Mouse (Mus musculus) forebrain, embryonic 16.5 days (tissue): ENCODE results near the gene Slc23a4. TPM values are rescaled to one million over a fixed set of nuclear protein-coding genes. Genes with fewer than 3 reads are reported as not detected.

Source experiments
- ATAC-seq: fragments of 200-750 bp; cut with Nextera tagmentation; 2 replicates; pipeline ENCODE4 v1.8.0; 2017; ENCODE audit warnings: mild to moderate bottlenecking, moderate library complexity
- H3K27ac ChIP-seq: fragments of 300-500 bp; sonication (generic); 2 replicates; pipeline ENCODE4 v1.5.1; 2014; ENCODE audit warnings: low read length, control low read depth
- H3K27me3 ChIP-seq: fragments of 300-500 bp; sonication (generic); replicated peaks from 2 replicates; pipeline ENCODE4 v1.6.1; 2014; ENCODE audit warnings: low read length; ENCODE audit not compliant: control insufficient read depth, insufficient read depth
- H3K36me3 ChIP-seq: fragments of 300-500 bp; sonication (generic); 2 replicates; pipeline ENCODE4 v1.6.1; 2014; ENCODE audit not compliant: control insufficient read depth, insufficient read depth
- H3K4me1 ChIP-seq: fragments of 300-500 bp; sonication (generic); replicated peaks from 2 replicates; pipeline ENCODE4 v1.6.1; 2014; ENCODE audit warnings: low read length; ENCODE audit not compliant: control insufficient read depth, insufficient read depth
- H3K4me2 ChIP-seq: fragments of 300-500 bp; sonication (generic); 2 replicates; pipeline ENCODE4 v1.6.1; 2014; ENCODE audit warnings: mild to moderate bottlenecking, low read length, control low read depth
- H3K4me3 ChIP-seq: fragments of 300-500 bp; sonication (generic); replicated peaks from 2 replicates; pipeline ENCODE4 v1.5.1; 2014; ENCODE audit warnings: mild to moderate bottlenecking, low read length, control low read depth
- H3K9ac ChIP-seq: fragments of 300-500 bp; sonication (generic); replicated peaks from 2 replicates; pipeline ENCODE4 v1.6.1; 2014; ENCODE audit warnings: low read depth, low read length, control low read depth
- H3K9me3 ChIP-seq: fragments of 300-500 bp; sonication (generic); 2 replicates; pipeline ENCODE4 v1.6.1; 2016; ENCODE audit warnings: low read length; ENCODE audit not compliant: control insufficient read depth
- WGBS: fragments of 180-500 bp; shearing (Covaris S2); extraction: QIAGEN DNeasy Blood & Tissue Kit; methylation state at CpG from one replicate; pipeline ENCODE4 v1.1.7; 2014; 5-methylcytosine and 5-hydroxymethylcytosine counted together
- polyA plus RNA-seq: library from polyadenylated mRNA; unstranded; fragments of >200 nt; fragmentation: Nextera tagmentation; extraction: Ambion mirVana; gene quantifications from 2 replicates; pipeline ENCODE4 v1.2.1, GENCODE M21; 2015

The Slc23a4 gene
- polyA plus RNA-seq, 1 experiment from 2014 or later = 0.85 TPM

- no peaks in the 10 kb centered on the region for H3K4me1 ChIP-seq
- no peak for ATAC-seq
- no peak overlapping the region for H3K4me3 ChIP-seq
- H3K27me3 ChIP-seq = no peaks in the 10 kb centered on the region
- WGBS = 92% methylated on average over 8 of the region's 8 CpGs
- no peaks in the 10 kb centered on the region for H3K36me3 ChIP-seq
- H3K9ac ChIP-seq = no peak overlapping the region
- H3K9me3 ChIP-seq = no peaks in the 10 kb centered on the region
- no peak overlapping the region for H3K27ac ChIP-seq
- no peak overlapping the region for H3K4me2 ChIP-seq
Observed at GRCm38 (mm10) chr6:34927594-34927993, 60.6 kb downstream of the Slc23a4 start.

- H3K27ac ChIP-seq = no peak overlapping the region
- WGBS = 46% methylated on average over 4 of the region's 4 CpGs
- no peak overlapping the region for H3K9ac ChIP-seq
- H3K4me1 ChIP-seq = no peaks in the 10 kb centered on the region
- H3K4me3 ChIP-seq = no peak overlapping the region
- H3K36me3 ChIP-seq = no peaks in the 10 kb centered on the region
- H3K4me2 ChIP-seq = no peak overlapping the region
- ATAC-seq = peak; percentile 31; the same call in 1 of the 2 replicates
- H3K27me3 ChIP-seq = no peaks in the 10 kb centered on the region
- H3K9me3 ChIP-seq = no peaks in the 10 kb centered on the region
Observed at GRCm38 (mm10) chr6:34927156-34927555, 61.0 kb downstream of the Slc23a4 start.

DNA sequence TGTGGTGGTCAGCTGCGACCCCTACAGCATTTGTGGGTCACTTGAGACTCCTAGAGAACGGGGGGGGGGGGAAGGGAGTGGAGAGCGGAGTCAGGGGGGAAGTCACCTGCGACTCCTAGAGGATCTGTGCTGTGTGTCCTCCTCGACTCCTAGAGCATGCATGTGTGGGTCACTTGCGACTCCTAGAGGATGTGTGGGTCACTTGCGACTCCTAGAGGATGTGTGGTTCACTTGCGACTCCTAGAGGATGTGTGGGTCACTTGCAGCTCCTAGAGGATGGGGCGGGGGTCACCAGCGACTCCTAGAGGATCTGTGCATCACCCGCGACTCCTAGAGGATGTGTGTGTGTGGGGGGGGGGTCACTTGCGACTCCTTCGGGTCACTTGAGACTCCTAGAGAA, 66.3 kb downstream of the Slc23a4 start:
- Histone ChIP-seq H3K27me3 (no peaks in the 10 kb centered on the region), H3K4me2 (no peak overlapping the region), H3K36me3 (no peaks in the 10 kb centered on the region), H3K4me3 (no peak overlapping the region), H3K27ac (no peak overlapping the region), H3K9ac (no peak overlapping the region), H3K9me3 (no peaks in the 10 kb centered on the region), H3K4me1 (no peaks in the 10 kb centered on the region)
- 56% methylated on average over 14 of the region's 14 CpGs for WGBS
- no peak for ATAC-seq

DNA sequence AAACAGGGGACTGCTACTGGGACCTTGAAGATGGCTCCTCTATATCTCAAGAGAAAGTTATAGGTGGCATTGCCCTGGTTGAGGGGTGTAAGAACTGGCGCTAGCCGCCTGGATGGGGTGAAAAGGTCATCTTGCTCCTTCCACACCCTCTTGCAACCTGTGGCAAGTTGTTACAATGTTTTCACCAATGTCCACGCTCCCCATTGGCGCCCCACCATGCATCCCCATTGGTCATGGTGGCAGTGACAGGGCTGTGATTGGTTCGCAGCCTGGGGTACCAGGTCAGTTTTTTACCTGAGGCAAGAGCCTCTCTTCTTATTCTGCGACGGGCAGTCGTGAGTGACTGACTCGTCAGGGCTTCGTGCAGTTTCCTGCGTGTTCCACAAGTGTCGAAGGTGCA, 67.6 kb downstream of the Slc23a4 start:
- H3K4me2 ChIP-seq = no peak overlapping the region
- no peaks in the 10 kb centered on the region for H3K36me3 ChIP-seq
- no peaks in the 10 kb centered on the region for H3K9me3 ChIP-seq
- no peak overlapping the region for H3K4me3 ChIP-seq
- ATAC-seq = no peak
- no peaks in the 10 kb centered on the region for H3K27me3 ChIP-seq
- H3K4me1 ChIP-seq = no peaks in the 10 kb centered on the region
- no peak overlapping the region for H3K9ac ChIP-seq
- no peak overlapping the region for H3K27ac ChIP-seq
- WGBS = 96% methylated on average over 12 of the region's 12 CpGs

DNA sequence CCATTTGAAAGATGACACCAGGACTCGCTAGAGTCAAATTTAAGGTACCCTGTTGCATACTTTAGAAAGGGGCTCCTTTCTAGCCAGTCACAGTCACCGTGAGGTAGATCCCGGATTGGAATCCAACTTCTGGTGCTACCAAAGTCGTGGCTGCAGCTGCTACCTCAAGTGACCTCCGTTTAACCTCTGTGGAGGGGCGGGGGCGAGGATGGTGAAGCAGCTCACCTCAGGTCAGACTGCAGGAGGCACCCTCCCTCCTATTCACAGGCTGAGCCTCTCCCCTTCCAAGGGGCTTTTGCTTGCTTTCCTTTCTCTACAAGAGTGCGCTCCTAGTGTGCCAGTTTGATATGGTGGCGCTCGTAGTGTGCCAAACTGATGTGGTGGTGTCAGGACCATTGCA, 68.2 kb downstream of the Slc23a4 start, which contains the start of gene Stra8:
Stra8 (plus strand) TSS at position 208 of the 400 bp plus-strand sequence.
- H3K4me2 ChIP-seq = no peak within 1 kb of the TSS
- no peak within 1 kb of the TSS for H3K4me3 ChIP-seq
- H3K4me1 ChIP-seq = no peaks in the 10 kb centered on the region
- no peaks in the 10 kb centered on the region for H3K36me3 ChIP-seq
- no peaks in the 10 kb centered on the region for H3K9me3 ChIP-seq
- WGBS = 49% methylated on average over 10 of the region's 10 CpGs
- no peaks in the 10 kb centered on the region for H3K27me3 ChIP-seq
- no peak within 1 kb of the TSS for H3K9ac ChIP-seq
- no peak for ATAC-seq
- no peak within 1 kb of the TSS for H3K27ac ChIP-seq

DNA sequence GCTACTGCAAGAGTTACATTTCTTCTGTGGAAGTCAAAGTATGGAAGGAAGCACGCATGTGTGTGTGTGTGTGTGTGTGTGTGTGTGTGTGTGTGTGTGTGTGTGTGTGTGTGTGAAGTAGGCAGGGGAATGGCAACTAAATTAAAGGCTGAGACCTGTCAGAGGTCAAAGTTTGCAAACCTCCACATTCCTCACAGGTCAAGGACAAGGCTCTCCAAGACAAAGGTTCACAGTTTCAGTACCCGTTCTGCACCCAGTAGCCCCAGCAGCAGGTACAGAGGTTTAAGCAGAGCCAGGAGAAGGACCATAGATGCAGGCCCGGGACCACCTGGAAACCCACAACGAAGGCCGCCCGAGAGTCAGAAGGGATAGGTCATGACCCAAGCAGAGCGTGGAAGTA, 69.1 kb downstream of the Slc23a4 start:
- 87% methylated on average over 7 of the region's 7 CpGs for WGBS
- no peaks in the 10 kb centered on the region for H3K4me1 ChIP-seq
- H3K4me2 ChIP-seq = no peak overlapping the region
- H3K4me3 ChIP-seq = no peak overlapping the region
- H3K36me3 ChIP-seq = no peaks in the 10 kb centered on the region
- ATAC-seq = no peak
- no peak overlapping the region for H3K9ac ChIP-seq
- H3K27me3 ChIP-seq = no peaks in the 10 kb centered on the region
- H3K27ac ChIP-seq = no peak overlapping the region
- H3K9me3 ChIP-seq = no peaks in the 10 kb centered on the region

- Histone ChIP-seq H3K27ac (no peak overlapping the region), H3K27me3 (no peaks in the 10 kb centered on the region), H3K36me3 (no peaks in the 10 kb centered on the region), H3K4me2 (no peak overlapping the region), H3K9ac (no peak overlapping the region), H3K4me1 (peaks cover 8% of the 10 kb centered on the region), H3K4me3 (no peak overlapping the region), H3K9me3 (no peaks in the 10 kb centered on the region)
- WGBS = 78% methylated on average over 3 of the region's 3 CpGs
- no peak for ATAC-seq
Observed at GRCm38 (mm10) chr6:34914462-34914861, 73.7 kb downstream of the Slc23a4 start.

GRCm38 (mm10) chr6:34913341-34914040, 74.7 kb downstream of the Slc23a4 start:
- H3K4me3 ChIP-seq = no peak overlapping the region
- ATAC-seq = no peak
- WGBS = 89% methylated on average over 13 of the region's 13 CpGs
- H3K4me2 ChIP-seq = no peak overlapping the region
- no peaks in the 10 kb centered on the region for H3K27me3 ChIP-seq
- peaks cover 9% of the 10 kb centered on the region for H3K4me1 ChIP-seq
- no peaks in the 10 kb centered on the region for H3K9me3 ChIP-seq
- no peaks in the 10 kb centered on the region for H3K36me3 ChIP-seq
- H3K9ac ChIP-seq = no peak overlapping the region
- H3K27ac ChIP-seq = no peak overlapping the region

GRCm38 (mm10) chr6:34910371-34911219, 77.6 kb downstream of the Slc23a4 start, which contains the start of gene Wdr91:
Gene Wdr91 (minus strand): TSS chr6:34910876.
- peak; percentile 93 for ATAC-seq
- 0% methylated on average over 50 of the region's 64 CpGs for WGBS

More at GRCm38 (mm10) chr6:34910371-34911219, 77.6 kb downstream of the Slc23a4 start, which contains the start of gene Wdr91:
- H3K4me1 ChIP-seq = peaks cover 9% of the 10 kb centered on the region
- H3K4me2 ChIP-seq = peak within 1 kb of the TSS; percentile 68
- no peaks in the 10 kb centered on the region for H3K36me3 ChIP-seq
- no peaks in the 10 kb centered on the region for H3K9me3 ChIP-seq
- H3K4me3 ChIP-seq = peak within 1 kb of the TSS; percentile 86
- peak within 1 kb of the TSS; percentile 81 for H3K9ac ChIP-seq
- no peaks in the 10 kb centered on the region for H3K27me3 ChIP-seq
- H3K27ac ChIP-seq = peak within 1 kb of the TSS; percentile 85
